Mouse (Mus musculus) spleen, adult 12 weeks (tissue): Measurements from ENCODE around the gene Mthfr.
"Not testable (repeated sequence)": the region's sequence is repeated elsewhere in the genome, so short reads cannot be mapped to it uniquely, and the experiment has no call there.

Experiments used
- DNase-seq: peaks from one replicate; pipeline ENCODE4 v3.0.0; 2022; ENCODE audit warnings: low spot score

The Mthfr gene

DNA sequence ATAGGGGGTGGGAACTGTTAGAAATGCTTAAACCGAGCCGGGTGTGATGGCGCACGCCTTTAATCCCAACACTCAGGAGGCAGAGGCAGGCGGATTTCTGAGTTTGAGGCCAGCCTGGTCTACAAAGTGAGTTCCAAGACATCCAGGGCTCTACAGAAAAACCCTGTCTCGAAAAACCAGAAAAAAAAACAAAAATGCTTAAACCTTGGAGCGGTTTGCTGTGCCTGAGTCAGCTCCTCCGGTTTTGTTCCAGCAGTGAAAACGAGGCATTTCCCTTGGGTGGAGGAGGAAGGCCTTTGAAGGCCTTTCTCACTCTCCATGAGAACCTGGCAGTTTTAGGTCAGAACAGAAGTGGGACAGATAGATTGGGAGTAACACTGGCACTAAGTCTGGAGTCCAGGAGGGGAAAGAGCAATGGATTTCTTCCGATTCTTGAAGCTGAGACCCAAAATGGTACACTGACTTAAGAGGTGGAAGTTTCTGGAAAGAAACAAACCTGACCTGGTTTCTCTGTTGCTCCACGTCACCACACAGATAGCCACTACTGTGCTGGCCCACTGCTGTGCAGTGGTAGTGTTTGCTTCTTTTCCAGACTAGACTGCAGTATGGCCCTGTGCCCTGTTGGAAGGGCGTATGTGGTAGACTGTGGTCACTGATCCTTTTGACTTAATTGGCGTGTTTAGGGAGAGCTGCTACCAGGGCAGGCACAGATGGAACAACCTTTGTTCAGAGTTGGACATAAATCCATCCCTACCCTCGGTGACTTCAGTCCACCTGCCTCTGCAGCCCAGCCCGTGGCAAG, 1.4 kb downstream of the Mthfr start:
- DNase-seq, result no peak

DNA sequence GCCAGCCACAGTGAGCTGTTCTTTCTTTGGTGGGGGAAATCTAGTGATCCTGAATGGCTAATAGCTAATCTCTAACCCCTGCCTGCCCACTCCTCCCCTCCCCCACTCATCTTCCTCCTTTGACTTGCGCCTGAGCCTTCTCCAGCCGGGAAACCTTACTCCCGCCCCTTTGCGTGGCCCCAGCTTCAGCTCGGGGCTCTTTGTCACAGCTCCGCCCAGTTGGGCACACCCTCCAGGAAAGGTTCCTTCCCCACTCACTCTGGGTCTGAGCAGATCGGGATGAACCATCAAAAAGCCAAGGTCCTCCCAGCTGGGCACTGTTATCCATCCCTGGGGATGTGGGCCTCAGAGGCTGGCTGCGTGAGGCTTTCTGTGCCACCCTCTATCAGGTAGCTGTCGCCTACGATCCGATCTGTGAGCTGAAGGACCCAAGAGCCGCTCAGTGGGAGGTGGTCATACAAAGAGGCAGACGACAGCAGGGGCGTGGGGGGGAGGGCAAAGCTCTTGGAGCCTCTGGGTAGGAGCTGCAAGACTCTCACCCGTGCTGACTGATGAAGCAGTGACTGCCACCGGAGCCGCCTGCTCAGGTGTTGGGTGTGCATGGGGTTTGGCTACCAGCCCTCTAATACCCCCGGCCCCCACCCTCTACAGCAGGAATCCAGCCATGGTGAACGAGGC, 2.2 kb downstream of the Mthfr start:
- no peak for DNase-seq

DNA sequence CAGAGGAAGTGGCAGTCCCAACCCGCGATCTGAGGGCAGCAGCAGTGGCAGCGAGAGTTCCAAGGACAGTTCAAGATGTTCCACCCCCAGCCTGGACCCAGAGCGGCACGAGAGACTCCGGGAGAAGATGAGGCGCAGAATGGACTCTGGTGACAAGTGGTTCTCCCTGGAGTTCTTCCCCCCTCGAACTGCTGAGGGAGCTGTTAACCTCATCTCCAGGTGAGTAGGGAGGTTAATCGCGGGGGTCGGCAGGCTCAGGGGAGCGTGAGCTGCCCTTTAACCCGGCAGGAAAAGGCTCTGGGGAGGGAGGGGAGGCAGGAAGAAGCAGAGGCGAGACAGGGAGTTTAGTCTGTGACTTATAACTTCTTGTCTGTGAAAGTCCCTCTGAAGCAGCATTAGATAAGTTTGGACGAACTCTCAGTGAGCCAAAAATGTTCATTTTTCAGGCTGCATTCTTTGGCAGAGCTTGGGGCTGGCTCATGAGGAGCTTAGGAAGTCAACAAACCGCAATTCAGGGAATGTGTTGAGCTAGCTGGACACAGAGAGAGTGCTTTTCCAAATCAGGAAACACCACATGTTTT, 2.8 kb downstream of the Mthfr start:
- no peak for DNase-seq

DNA sequence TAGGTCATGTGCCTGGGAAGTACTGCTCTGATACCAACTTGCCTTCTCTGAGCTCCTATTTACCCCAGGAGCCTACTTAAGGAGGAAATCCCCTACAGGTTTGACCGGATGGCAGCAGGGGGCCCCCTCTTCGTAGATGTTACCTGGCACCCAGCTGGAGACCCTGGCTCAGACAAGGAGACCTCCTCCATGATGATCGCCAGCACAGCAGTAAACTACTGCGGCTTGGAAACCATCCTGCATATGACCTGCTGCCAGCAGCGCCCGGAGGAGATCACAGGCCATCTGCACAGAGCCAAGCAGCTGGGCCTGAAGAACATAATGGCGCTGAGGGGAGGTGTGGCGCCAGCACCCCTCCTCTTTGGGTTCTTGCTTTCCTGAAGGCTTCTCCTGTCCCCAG, 4.5 kb downstream of the Mthfr start:
- not testable (repeated sequence) for DNase-seq

DNA sequence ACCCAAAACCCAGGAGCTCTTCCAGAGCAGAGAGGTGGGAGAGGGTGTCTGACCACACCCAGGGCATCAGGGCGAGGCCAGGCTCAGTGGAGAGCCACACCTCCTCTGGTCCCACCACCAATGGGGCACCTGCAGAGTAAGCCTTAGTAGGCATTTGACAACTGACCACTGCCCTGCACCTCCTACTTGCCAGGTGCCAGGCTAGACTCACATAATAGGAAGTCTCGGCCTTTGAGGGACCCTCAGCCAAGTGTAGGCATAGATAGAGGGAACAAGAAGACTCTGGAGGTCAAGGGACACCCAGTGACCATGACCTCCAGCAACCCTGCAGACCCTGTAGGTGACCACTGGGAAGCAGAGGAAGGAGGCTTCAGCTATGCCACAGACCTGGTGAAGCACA, 5.2 kb downstream of the Mthfr start:
- DNase-seq, result no peak

DNA sequence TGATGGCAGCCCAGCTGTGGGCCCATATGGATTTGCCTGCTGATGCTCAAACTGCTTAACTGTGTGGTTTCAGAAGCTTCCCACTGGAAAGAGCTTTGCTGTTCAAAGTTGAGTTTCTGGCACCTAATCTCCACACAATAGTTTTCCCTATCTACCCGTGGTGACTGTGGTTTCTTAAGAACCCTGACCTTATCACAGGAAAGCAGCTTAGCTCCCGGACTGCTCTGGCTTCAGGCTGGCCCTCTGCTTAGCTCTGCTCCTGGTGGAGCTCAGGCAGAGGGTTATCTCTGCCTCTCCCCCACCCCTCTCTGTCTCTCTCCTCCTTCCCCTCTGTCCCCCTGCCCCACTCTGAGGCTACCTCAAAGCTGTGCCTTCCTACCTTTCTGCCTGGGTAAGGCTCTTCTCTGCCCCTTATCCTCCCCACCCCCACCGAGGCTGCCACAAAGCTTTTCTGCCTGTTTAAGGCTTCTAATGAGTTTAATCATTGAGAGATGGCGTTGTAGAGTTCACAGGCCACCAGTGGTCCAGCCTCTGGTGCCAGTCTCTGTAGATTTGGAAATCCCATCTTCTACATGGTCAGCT, 7.7 kb downstream of the Mthfr start:
- DNase-seq, result no peak

DNA sequence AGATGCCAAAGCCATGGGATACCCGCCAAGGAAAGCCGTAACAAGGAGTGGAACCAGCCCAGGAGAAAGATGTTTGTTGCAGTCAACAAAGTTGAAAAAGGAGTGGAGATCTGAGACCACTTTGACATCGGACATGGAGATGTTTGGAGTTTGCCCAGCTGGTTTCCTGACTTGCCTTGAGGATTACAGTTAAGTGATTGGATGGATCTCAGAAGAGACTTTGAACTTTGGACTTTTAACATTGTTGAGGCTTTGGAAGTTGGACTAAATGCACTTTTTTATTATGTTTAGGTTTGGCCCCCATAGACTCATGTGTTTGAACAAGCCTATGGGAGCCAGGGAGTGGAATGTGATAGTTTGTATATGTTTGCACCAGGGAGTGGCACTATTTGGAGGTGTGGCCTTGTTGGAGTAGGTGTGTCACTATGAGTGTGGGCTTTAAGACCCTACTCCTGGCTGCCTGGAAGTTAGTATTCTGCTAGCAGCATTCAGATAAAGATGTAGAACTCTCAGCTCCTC, 11.6 kb downstream of the Mthfr start:
- not testable (repeated sequence) for DNase-seq

DNA sequence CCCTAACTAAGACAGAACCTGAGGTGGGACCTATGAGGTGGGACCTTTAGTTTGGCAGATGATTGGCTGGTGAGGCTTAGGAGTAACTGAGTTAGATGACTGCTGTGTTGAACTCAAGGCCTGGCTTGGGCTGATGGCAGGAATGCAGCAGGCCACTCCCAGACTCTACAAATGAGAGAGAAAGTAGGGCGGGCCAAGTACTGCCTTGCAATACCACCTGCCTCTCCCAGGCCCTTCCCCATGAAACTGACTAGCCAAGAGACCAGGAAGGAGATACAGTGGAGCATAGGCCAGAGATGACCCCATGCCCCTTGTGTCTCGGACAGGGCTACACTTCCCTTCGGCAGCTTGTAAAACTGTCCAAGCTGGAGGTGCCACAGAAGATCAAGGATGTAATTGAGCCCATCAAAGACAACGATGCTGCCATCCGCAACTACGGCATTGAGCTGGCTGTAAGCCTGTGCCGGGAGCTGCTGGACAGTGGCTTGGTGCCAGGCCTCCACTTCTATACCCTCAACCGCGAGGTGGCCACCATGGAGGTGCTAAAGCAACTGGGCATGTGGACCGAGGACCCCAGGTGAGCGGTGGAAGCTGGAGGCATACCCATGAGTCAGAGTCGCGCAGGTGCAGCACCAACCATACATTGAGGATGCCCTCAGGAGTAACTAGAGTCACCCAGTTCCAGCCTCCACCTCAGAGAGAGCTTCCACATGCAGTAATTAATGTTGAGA, 12.3 kb downstream of the Mthfr start:
- no peak for DNase-seq

DNA sequence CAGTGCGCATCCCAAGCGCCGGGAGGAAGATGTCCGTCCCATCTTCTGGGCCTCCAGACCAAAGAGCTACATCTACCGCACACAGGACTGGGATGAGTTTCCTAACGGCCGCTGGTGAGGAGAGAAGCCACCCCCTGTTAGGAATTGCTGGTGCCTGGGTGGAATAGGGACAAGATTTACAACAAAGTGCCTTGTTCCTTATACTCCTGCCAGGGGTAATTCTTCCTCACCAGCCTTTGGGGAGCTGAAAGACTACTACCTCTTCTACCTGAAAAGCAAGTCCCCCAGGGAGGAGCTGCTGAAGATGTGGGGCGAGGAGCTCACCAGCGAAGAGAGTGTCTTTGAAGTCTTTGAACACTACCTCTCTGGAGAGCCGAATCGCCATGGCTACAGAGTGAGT, 13.0 kb downstream of the Mthfr start:
- no peak for DNase-seq

DNA sequence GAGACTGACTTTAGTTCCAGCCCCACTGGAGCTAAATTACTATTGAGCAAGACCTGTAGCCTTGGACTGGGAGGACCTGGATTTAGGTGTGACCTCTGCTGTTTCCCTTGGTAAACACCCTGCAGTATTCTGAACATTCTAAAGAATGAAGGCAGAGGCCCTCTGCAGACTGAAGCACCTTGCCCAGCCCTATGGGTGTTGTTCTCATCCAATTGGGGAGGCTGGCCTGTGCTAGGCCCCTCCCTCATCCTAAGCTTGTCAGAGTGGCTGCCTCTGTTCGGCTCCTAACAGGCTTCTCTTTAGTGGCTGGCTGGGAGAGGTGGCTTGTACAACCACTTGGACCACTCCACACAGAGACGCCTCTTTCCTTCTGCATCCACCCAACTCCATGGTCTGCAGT, 14.1 kb downstream of the Mthfr start:
- no peak for DNase-seq

DNA sequence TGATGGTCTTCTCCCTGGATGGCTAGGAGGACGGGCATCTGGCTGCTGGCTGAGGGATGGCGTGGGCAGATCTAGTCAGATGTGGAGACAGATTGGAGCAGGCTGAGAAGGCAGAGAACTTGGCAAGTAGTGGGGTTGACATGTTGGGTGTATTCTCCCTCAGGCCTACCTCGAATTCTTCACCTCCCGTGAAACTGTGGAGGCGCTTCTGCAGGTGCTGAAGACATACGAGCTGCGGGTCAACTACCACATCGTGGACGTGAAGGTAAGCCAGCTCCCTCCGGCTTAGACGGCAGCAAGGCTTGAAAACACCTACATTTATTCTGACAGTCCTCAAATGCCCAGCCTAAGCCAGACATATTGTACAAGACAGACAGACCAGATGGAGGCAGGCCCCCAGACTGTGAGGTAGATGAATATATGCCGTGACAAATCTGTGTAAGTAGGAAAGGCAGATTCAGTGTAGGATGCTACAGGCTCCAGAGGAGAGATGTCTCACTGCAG, 14.6 kb downstream of the Mthfr start:
- DNase-seq, result no peak

DNA sequence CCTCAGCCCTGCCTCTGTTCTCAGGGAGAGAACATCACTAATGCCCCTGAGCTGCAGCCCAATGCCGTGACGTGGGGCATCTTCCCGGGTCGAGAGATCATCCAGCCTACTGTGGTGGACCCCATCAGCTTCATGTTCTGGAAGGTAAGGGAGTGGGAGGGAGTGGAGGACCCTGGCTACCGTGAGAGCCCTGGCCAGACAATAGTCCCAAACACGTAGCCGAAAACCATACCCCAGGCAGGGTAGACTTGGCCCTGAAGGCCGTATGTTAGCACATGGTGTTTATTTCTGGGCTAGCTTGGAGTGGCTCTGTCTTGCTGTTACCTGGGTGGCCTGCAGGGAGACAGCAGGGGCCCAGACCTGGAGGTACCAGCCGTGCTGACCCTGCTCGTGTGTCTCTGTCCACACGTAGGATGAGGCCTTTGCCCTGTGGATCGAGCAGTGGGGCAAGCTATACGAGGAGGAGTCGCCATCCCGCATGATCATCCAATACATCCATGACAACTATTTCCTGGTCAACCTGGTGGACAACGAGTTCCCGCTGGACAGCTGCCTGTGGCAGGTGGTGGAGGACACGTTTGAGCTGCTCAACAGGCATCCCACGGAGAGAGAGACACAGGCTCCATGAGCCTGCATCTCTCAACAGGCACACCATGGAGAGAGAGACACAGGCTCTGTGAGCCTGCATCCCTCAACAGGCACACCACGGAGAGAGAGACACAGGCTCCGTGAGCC, 16.3 kb downstream of the Mthfr start:
- no peak for DNase-seq

DNA sequence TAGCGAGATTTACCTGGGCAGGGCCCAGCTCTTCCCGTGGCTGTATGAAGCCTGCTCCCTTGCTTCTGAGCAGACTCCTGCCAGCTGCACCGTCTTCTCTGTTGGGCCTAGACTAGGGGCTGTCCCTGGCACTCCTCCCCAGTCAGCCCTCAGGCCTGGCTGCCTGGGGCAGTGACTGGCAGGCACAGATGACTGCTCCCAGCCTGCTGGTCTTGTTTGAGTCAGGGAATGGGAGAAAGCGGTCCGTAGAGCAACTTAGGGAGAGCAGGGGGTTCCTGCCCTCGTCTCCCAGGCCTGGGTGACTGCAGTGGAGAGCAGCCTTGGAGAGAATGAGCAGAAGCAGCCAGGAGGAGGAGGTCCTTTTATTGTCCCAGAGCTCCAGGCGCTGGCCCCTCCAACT, 17.4 kb downstream of the Mthfr start:
- no peak for DNase-seq

DNA sequence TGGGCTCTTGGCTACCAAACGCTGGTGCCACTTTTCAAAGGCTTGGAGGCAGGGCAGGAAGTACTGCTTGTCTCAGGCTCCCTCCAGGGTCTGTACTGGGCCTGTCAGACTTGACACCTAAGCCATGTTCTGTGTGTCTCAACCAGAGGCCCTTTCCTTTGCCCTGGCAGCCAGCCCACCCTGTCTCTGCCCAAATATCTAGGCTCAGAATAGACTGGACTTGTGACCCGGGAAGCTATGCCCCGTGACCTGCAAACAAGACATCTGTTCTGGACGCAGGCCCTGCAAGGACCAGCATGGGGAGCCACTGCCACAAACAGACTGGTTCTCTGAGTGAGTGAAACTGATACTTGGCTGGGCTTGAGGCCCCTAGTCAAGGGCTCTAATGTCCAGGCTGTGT, 17.9 kb downstream of the Mthfr start:
- no peak for DNase-seq

DNA sequence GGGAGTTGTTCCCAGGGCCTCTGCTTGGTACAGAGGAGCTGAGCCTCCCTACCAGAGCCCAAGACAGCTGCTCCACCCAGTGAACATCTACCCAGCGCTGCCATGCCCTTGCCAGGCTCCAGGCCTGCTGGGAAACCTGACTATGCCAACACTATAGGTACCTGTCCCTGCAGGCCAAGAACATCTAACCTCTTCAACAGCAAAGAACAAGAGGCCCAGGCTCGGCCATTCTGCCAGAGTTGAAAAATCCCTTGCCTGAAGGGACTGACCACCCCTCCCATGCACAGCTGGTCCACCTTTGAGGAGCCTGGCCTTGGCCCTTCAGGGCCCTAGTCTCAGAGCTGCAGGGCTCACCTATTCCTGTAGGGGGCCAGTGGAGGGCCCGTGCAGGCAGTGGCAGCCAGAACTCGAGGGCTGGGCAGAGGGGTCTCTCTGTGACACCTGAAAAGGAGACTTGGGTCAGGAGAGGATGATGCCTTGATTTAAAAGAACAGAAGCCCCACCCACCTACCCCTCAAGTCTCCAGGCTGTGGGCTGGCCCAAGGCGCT, 18.9 kb downstream of the Mthfr start:
- no peak for DNase-seq

DNA sequence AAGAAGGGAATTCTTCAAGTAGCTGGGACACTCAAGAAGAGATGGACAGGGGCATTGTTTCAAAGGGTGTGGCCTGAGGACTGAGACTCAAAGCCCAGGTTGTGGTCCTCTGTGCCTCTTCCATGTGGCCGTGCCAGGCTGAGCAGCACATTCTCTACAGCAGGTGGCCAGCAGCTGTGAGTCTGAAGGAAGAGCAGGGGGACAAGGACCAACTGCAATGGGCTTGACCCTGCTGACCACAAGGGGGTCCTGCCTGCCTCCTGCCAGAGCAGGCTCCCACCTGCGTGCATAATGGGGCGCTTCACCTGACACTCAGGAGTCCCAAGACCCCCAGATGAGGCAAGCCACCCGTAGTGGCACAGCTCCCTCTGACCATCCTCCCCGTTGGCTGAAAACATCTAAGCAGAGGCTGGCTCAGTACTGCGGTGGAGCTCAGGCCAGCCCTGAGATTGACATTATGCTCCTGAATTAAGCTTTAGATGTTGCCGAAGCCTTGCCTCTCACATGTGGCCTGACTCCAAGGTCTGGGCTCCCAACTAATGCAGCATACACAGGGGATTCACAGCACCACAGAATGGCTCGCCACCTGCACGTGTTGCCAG, 19.4 kb downstream of the Mthfr start:
- no peak for DNase-seq

DNA sequence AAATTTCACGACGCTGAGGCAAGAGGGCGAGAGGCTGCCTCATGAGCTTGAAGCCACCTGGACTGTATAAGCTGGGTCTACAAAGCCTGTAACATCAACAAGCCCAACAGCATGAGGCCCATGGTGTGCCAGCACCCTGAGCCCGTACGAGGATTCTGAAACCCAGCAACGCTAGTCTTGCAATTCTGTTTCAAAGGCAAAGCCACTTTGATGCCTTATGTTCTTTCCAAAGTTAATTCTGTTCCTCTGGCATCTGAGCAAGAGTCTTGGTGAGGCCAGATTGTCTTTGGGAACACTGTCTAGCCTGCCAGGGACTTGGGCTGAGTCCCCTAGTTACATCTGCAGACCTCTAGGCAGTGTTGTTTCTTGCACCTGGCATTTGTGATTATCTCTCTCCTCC, 20.1 kb downstream of the Mthfr start:
- DNase-seq, result no peak

DNA sequence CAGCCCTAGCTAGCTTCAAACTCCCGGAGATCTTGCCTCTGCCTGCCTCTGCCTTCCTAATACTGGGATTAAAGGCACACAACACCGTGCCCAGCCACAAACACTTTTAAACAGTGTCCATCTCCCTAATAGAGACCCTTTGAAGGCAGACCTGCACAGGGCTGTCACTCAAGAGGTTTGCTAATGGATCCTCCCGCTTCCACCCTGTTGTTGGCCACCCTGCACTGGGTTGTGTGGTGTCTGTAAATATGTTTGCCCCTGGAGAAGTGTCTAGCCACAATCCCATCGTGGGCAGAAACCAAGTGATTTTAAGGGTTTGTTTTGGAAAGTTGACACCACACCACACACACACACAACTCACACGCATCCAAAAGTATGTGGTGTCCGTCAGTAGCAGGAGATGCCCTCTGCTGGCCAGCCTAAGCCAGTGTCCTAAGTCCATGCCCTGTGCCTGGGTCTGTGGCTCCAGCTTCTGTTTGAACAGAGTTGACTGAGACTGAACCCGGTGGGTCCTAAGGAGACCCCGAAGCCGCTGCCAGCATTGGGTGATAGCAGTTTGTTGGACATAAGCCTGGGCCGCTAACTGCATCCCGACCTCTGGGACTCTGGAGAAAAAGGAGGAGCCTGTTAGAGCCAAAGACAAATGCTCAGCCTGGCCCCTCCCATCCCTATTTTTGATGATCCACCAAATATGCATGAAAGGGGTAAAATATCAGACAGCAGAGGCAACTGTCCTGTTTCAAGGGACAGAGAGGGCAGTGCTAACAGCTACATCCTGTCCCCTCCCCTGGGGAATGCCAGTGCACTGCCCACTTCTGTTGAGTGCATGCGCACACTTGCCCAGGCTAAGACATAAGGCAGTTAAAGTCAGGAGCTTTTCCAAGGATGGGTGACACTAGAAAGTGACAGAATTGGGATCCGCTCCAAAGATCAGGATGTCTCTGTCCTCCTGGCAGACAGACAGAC, 21.5 kb downstream of the Mthfr start:
- no peak for DNase-seq

DNA sequence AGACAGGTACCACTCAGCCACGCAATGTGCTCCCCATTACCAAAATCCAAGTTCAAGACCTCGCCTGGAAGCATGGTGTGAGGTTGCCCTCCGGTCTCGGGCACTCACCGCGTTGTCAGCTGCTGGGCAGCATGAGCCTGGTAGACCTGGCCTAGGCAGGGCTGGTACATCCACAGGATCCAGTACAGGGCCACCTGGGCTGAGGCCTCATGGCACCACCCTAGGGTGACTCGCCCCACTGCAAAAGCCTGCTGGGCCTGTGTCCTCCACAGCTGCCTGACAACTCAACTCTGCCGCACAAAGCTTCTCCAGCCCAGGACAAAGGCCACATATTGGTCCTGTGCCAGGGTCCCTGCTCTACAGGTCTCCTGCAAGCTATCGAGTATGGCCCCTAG, 22.2 kb downstream of the Mthfr start:
- no peak for DNase-seq
